9 mouse cellular contexts compared by ENCODE assay signal in the genomic region with DNA sequence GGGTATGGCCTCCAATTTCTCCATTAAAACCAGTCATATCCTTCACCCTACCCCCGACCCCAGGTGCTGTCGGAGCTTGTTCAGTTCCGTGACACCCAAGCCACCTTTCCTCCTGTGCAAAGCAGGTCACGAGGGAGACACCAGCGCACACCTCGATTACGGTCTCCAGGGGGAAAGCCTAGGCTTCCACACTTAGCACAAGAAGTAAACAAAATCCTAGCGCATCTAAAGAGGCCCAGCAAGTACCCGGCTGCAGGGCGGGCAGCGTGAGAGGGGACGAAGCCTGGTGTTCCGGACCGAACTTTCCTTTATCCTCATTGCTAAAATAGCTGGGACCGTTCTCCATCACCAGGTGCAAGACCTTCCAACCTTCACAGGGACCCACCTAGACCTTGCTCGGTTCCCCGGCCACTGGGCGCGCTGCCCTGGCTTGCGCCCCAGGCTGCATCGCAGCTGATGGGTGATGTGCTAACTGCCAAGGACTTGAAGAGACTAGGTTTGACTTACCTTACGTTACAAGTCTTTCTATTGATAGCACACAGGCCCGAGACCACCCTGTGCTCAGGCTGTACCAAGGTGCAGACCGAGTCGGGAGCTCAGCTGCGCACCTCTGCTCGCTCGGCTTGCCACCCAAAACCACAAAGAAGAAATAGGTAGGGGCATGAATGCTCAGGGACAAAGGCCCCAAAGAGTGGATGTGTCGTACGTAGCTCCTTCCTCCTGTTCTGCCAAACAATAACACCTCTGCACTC. TPM values are rescaled to one million over a fixed set of nuclear protein-coding genes. Genes with fewer than 3 reads are reported as not detected.
DNase-seq lines count a peak whose midpoint lies in the region; ATAC-seq and TF ChIP-seq lines count a peak whose summit lies in the region.
"Had no signal": no experiment of that assay in that cellular context is flagged by ENCODE, and none has a peak within 500 bp of the region (broad histone marks: within the 10 kb centered on the region; RNA-seq: fewer than 3 reads in every experiment).

No protein-coding gene starts in this region.

- peaks cover 17% of the 10 kb centered on the region for H3K27me3 ChIP-seq in embryonic facial prominence, embryonic 13.5 days
- peaks cover 52% of the 10 kb centered on the region for H3K27me3 ChIP-seq in hindbrain, embryonic 10.5 days (ENCODE audit: insufficient read depth, poor library complexity, severe bottlenecking)
- H3K27me3 ChIP-seq in limb, embryonic 11.5 days (ENCODE audit: control insufficient read depth, insufficient read depth, low read length), result no peaks in the 10 kb centered on the region
- H3K27me3 ChIP-seq in midbrain, postnatal 0 days (ENCODE audit: insufficient read depth, low read length), result 0 out of 2 replicates have a peak, but pooled peaks cover 7% of the 10 kb centered on the region
- H3K27me3 ChIP-seq: CH12.LX had no signal

- ATAC-seq in embryonic facial prominence, embryonic 13.5 days (ENCODE audit: insufficient number of reproducible peaks, insufficient read depth, low FRiP score, low TSS enrichment, low read depth), result peak; percentile 41
- peak; percentile 61 for ATAC-seq in limb, embryonic 11.5 days (ENCODE audit: insufficient number of reproducible peaks, low FRiP score, low TSS enrichment, low read depth)
- peak; percentile 64 for ATAC-seq in midbrain, postnatal 0 days (ENCODE audit: low FRiP score)

- 0 out of 2 replicates have a peak, but pooled peaks cover 10% of the 10 kb centered on the region for H3K36me3 ChIP-seq in embryonic facial prominence, embryonic 13.5 days
- H3K36me3 ChIP-seq in hindbrain, embryonic 10.5 days, result peaks cover 26% of the 10 kb centered on the region
- H3K36me3 ChIP-seq in limb, embryonic 11.5 days (ENCODE audit: control insufficient read depth, insufficient read depth, low read length), result no peaks in the 10 kb centered on the region
- no peaks in the 10 kb centered on the region for H3K36me3 ChIP-seq in midbrain, postnatal 0 days (ENCODE audit: insufficient read depth, low read length)

- peak; percentile 31 for DNase-seq in gastrocnemius, adult 2 months
- no peak for DNase-seq in gastrocnemius, postnatal 10 days
- DNase-seq in ZHBTc4 (ENCODE audit: low read depth, low spot score), result peak; percentile 24
- no peak for DNase-seq in hindbrain, embryonic 10.5 days (ENCODE audit: low spot score)
- DNase-seq in limb, embryonic 11.5 days (ENCODE audit: low spot score), result no peak
- DNase-seq in midbrain, postnatal 0 days (ENCODE audit: low spot score), result peak; percentile 13
- DNase-seq in urinary bladder, postnatal 36 days (ENCODE audit: low spot score in 2 of 2), result no peak

- intact Hi-C loops in gastrocnemius, adult 2 months (cut with DNase I), result no loop called here

- under 1% methylated on average over 30 of the region's 30 CpGs for WGBS in embryonic facial prominence, embryonic 13.5 days
- under 1% methylated on average over 30 of the region's 30 CpGs for WGBS in hindbrain, embryonic 10.5 days
- under 1% methylated on average over 30 of the region's 30 CpGs for WGBS in limb, embryonic 11.5 days
- 2% methylated on average over 30 of the region's 30 CpGs for whole genome bisulfite sequencing in midbrain, postnatal 0 days

- H3K4me3 ChIP-seq in gastrocnemius, adult 2 months, result peak overlapping the region; percentile 77
- H3K4me3 ChIP-seq in embryonic facial prominence, embryonic 13.5 days, result peak overlapping the region; percentile 65
- H3K4me3 ChIP-seq in hindbrain, embryonic 10.5 days, result peak overlapping the region; percentile 73
- H3K4me3 ChIP-seq in limb, embryonic 11.5 days (ENCODE audit: low read depth, low read length), result peak overlapping the region; percentile 59
- peak overlapping the region; percentile 65 for H3K4me3 ChIP-seq in midbrain, postnatal 0 days (ENCODE audit: low read depth, low read length)

- no peaks in the 10 kb centered on the region for H3K9me3 ChIP-seq in embryonic facial prominence, embryonic 13.5 days
- no peaks in the 10 kb centered on the region for H3K9me3 ChIP-seq in hindbrain, embryonic 10.5 days
- H3K9me3 ChIP-seq in limb, embryonic 11.5 days (ENCODE audit: control insufficient read depth, low read length), result no peaks in the 10 kb centered on the region
- H3K9me3 ChIP-seq in midbrain, postnatal 0 days (ENCODE audit: low read length), result no peaks in the 10 kb centered on the region

- H3K4me1 ChIP-seq in embryonic facial prominence, embryonic 13.5 days, result peaks cover 38% of the 10 kb centered on the region
- H3K4me1 ChIP-seq in hindbrain, embryonic 10.5 days (replicated peaks), result peaks cover 69% of the 10 kb centered on the region
- H3K4me1 ChIP-seq in limb, embryonic 11.5 days (ENCODE audit: control insufficient read depth, insufficient read depth, low read length), result peaks cover 11% of the 10 kb centered on the region
- peaks cover 3% of the 10 kb centered on the region; the same call in 1 of the 2 replicates for H3K4me1 ChIP-seq in midbrain, postnatal 0 days (ENCODE audit: insufficient read depth, low read length)

- peak overlapping the region; percentile 83 for H3K9ac ChIP-seq in embryonic facial prominence, embryonic 13.5 days
- peak overlapping the region; percentile 89 for H3K9ac ChIP-seq in limb, embryonic 11.5 days (ENCODE audit: low read length)
- H3K9ac ChIP-seq in midbrain, postnatal 0 days (replicated peaks; ENCODE audit: low read length, poor library complexity, severe bottlenecking), result peak overlapping the region; percentile 75

- H3K27ac ChIP-seq in gastrocnemius, adult 2 months, result peak overlapping the region; percentile 85
- peak overlapping the region; percentile 82 for H3K27ac ChIP-seq in embryonic facial prominence, embryonic 13.5 days
- H3K27ac ChIP-seq in hindbrain, embryonic 10.5 days, result peak overlapping the region; percentile 90
- peak overlapping the region; percentile 61 for H3K27ac ChIP-seq in limb, embryonic 11.5 days (replicated peaks; ENCODE audit: low read depth, low read length)
- H3K27ac ChIP-seq in midbrain, postnatal 0 days (ENCODE audit: low read depth, low read length), result peak overlapping the region; percentile 66

- no peak for TF ChIP-seq CTCF in gastrocnemius, adult 2 months (IDR thresholded peaks at IDR 0.05)
- TF ChIP-seq CTCF in midbrain, postnatal 0 days (IDR thresholded peaks at IDR 0.05), result no peak; the same call in 1 of the 2 replicates

- H3K4me2 ChIP-seq in embryonic facial prominence, embryonic 13.5 days, result peak overlapping the region; percentile 89
- H3K4me2 ChIP-seq in limb, embryonic 11.5 days (ENCODE audit: low read depth, severe bottlenecking), result peak overlapping the region; percentile 81
- peak overlapping the region; percentile 73 for H3K4me2 ChIP-seq in midbrain, postnatal 0 days (ENCODE audit: low read depth, low read length, poor library complexity, severe bottlenecking)

RNA-seq across cellular contexts. Expression of gene Ldhb, which starts 0.5 kb away (rescaled TPM):
- total RNA-seq in gastrocnemius, adult 2 months (2021), result 1,000 to 10,000 TPM in 1 of 2 experiments, 100 to 1,000 TPM in 1; 299 to 1,071 TPM
- 10 to 100 TPM; 90.6 to 93.5 TPM for total RNA-seq in gastrocnemius, postnatal 10 days (2021)
- 308 and 321 TPM in 2 replicates for polyA plus RNA-seq in embryonic facial prominence, embryonic 13.5 days (2015; fragmentation: Nextera tagmentation; extraction: Ambion mirVana)
- polyA plus RNA-seq in hindbrain, embryonic 10.5 days (2016; fragmentation: Nextera tagmentation; extraction: Ambion mirVana), result 366 and 416 TPM in 2 replicates
- polyA plus RNA-seq in limb, embryonic 11.5 days (2014; fragmentation: Nextera tagmentation; extraction: Ambion mirVana), result 521 and 564 TPM in 2 replicates
- total RNA-seq in midbrain, postnatal 0 days (2014; rRNA removed), result 208 and 216 TPM in 2 replicates
- polyA plus RNA-seq in midbrain, postnatal 0 days (2015; fragmentation: Nextera tagmentation; extraction: Ambion mirVana), result 498 and 544 TPM in 2 replicates

RNA-seq across cellular contexts. Expression of gene Gys2, which starts 34.3 kb away (rescaled TPM):
- total RNA-seq in gastrocnemius, adult 2 months (2021), result not detected
- total RNA-seq in gastrocnemius, postnatal 10 days (2021), result under 1 TPM in 1 of 2 experiments, not detected in 1; 0.16 TPM
- 0.66 TPM in 1 of 2 replicates, not detected in the other for polyA plus RNA-seq in embryonic facial prominence, embryonic 13.5 days (2015; fragmentation: Nextera tagmentation; extraction: Ambion mirVana)
- polyA plus RNA-seq in hindbrain, embryonic 10.5 days (2016; fragmentation: Nextera tagmentation; extraction: Ambion mirVana), result 0.08 TPM in 1 of 2 replicates, not detected in the other
- not detected in 2 replicates for polyA plus RNA-seq in limb, embryonic 11.5 days (2014; fragmentation: Nextera tagmentation; extraction: Ambion mirVana)
- total RNA-seq in midbrain, postnatal 0 days (2014; rRNA removed), result 0.24 TPM in 1 of 2 replicates, not detected in the other
- polyA plus RNA-seq in midbrain, postnatal 0 days (2015; fragmentation: Nextera tagmentation; extraction: Ambion mirVana), result 0.06 and 0.25 TPM in 2 replicates
- total RNA-seq: CH12.LX had no signal

Comparison
In these comparisons a context has a peak if more than half of its experiments do, and no peak if none do; other contexts are left out.
1. DNase-seq: peak in gastrocnemius, adult 2 months (single experiment), ZHBTc4 (single experiment) and midbrain, postnatal 0 days (single experiment); none in gastrocnemius, postnatal 10 days (single experiment), hindbrain, embryonic 10.5 days (single experiment), limb, embryonic 11.5 days (single experiment) and urinary bladder, postnatal 36 days (0 of 2).
2. Peak in every context shown above with its lines, with median percentiles within 50 percentile points of each other: H3K27ac ChIP-seq, H3K4me3 ChIP-seq, ATAC-seq, H3K4me2 ChIP-seq and H3K9ac ChIP-seq.